Mouse (Mus musculus) right cerebral cortex, postnatal 36 days (tissue): ENCODE measurements at regions not wholly inside any gene's neighbourhood (a gene's known extent, or its start where the extent isn't known, plus 50 kb on each side); places are given as distances from the start of the nearest gene placed in this dataset.
A peak's percentile ranks its signal among the peaks of the same experiment; 100 is the strongest.

Experiments used
- DNase-seq, 2 experiments: peaks; one replicate each; pipeline ENCODE4 v3.0.0; 2022; ENCODE audit warnings: low spot score in 2 of 2, mixed read lengths in 1 of 2

DNA sequence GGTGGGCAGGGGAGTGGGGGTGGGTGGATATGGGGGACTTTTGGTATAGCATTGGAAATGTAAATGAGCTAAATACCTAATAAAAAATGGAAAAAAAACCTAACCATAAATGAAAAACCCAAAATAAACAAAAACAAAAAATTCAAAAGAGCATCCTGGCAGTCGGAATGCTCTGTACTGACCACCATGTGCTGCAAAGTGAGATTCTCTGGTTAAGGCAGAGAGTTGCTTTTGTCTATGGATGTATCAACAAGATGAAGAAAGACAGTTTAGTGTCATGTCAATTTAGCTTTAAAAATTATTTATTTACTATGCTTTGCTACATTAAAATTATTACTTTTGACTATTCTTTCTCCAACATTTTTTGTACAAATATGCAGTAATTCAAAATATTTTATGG is 88.5 kb downstream of the E330014E10Rik start:
- DNase-seq: no peak

- DNase-seq: no peak
Observed at GRCm38 (mm10) chr5:95864725-95865492, 89.1 kb downstream of the E330014E10Rik start.

DNA sequence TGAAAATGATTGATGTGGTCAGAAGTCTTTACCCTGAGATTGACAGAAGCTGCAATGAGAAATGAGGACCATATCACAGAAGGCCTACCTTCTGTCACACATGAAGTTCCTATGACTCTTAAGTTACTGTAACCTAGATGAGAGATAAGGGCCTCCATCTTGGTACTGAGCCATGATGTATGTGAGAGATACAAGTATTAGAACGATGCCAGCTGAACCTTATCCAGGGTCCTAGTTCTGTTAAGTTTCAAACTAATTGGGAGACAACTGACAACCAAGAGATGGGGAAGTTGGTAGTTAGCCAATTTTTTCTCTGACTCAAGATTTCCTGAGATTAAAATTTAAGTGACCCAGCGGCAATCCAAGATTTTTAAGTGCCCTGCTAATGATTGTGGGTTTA is 89.7 kb downstream of the E330014E10Rik start:
- no peak for DNase-seq

GRCm38 (mm10) chr5:95866848-95867495 is 89.8 kb upstream of the Cxcl13 start:
- no peak for DNase-seq

GRCm38 (mm10) chr5:95870336-95870845 is 86.4 kb upstream of the Cxcl13 start:
- no peak for DNase-seq

DNA sequence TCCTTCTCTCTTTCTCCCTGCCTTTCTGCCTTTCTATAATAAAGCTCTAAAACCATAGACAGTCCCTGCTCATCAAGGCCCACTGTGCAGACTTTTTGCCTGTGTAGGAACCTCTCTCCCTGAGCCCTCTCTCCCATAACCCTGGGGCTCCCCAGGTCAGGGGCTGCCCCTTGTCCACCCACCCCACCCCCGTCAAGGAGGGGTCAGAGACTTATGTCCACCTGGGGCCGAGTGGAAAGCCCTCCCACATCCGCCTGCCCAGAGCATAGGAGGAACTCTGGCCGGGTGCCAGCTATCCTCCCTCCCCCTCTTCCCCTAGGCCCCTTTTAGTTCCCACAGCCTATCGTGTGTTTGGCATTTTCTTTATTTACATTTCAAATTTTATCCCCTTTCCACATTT is 81.8 kb upstream of the Cxcl13 start:
- no peak for DNase-seq

DNA sequence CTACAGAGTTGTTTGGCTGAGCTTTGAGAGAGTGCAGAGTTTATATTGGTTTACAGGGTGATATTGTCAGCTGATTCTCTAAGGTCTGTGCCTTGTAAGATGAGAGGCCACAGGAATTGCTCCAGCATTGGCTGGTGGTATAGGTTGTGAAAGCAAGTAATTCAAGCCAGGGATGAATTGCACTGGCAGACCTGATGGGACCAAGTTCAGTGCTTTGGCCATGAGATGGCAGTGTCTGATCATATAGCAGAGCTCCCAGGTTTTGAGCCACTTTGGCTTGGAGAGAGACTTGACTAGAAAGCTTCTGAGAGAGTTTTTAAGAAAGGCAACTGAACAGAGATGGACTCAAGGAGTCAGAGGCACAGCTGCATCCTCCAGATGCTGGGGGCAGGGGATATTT is 75.8 kb upstream of the Cxcl13 start:
- peak; percentile 39 to 62 for DNase-seq
